Mouse (Mus musculus) bone marrow, adult 2 months (tissue): ENCODE measurements around the gene Sash3.

Experiments
- CTCF ChIP-seq: fragments of 200-500 bp; IDR thresholded peaks from 2 replicates; pipeline ENCODE4 v1.5.1; 2011; ENCODE audit warnings: low read length, control low read depth; ENCODE audit not compliant: control insufficient read depth, insufficient read depth
- POLR2A ChIP-seq: fragments of 200-500 bp; IDR thresholded peaks from 2 replicates; pipeline ENCODE4 v1.6.1; 2011; ENCODE audit warnings: low read depth, mild to moderate bottlenecking, control low read depth, low read length, borderline replicate concordance; ENCODE audit not compliant: control insufficient read depth

- TF ChIP-seq CTCF (no peak), POLR2A (peak; percentile 83; the same call in 1 of the 2 replicates)
Observed at GRCm38 (mm10) chrX:48146262-48146661, at the start of gene Sash3.
